Mouse (Mus musculus) stomach, postnatal 0 days (tissue): ENCODE data around the gene Ppp2r1b. TPM values are rescaled to one million over a fixed set of nuclear protein-coding genes. Genes with fewer than 3 reads are reported as not detected.

Experiments
- ATAC-seq: fragments of 200-750 bp; cut with Nextera tagmentation; 2 replicates; pipeline ENCODE4 v1.8.0; 2017; ENCODE audit not compliant: low FRiP score, low TSS enrichment
- DNase-seq: peaks from one replicate; pipeline ENCODE4 v3.0.0-alpha.2; 2016; ENCODE audit warnings: low spot score
- H3K27ac ChIP-seq: fragments of 300-500 bp; sonication (generic); replicated peaks from 2 replicates; pipeline ENCODE4 v1.5.1; 2014; ENCODE audit warnings: mild to moderate bottlenecking, control low read depth
- H3K27me3 ChIP-seq: fragments of 300-500 bp; sonication (generic); 2 replicates; pipeline ENCODE4 v1.6.1; 2014; ENCODE audit warnings: low read length; ENCODE audit not compliant: control insufficient read depth, insufficient read depth
- H3K36me3 ChIP-seq: fragments of 300-500 bp; sonication (generic); 2 replicates; pipeline ENCODE4 v1.6.1; 2014; ENCODE audit warnings: low read length, mixed read lengths; ENCODE audit not compliant: control insufficient read depth, insufficient read depth
- H3K4me1 ChIP-seq: fragments of 300-500 bp; sonication (generic); replicated peaks from 2 replicates; pipeline ENCODE4 v1.6.1; 2014; ENCODE audit warnings: antibody characterized with exemption; ENCODE audit not compliant: control insufficient read depth, insufficient read depth
- H3K4me2 ChIP-seq: fragments of 300-500 bp; sonication (generic); replicated peaks from 2 replicates; pipeline ENCODE4 v1.6.1; 2014; ENCODE audit warnings: low read depth, mild to moderate bottlenecking, control low read depth, moderate library complexity
- H3K4me3 ChIP-seq: fragments of 300-500 bp; sonication (generic); 2 replicates; pipeline ENCODE4 v1.5.1; 2014; ENCODE audit warnings: low read depth, low read length, control low read depth
- H3K9ac ChIP-seq: fragments of 300-500 bp; sonication (generic); 2 replicates; pipeline ENCODE4 v1.6.1; 2014; ENCODE audit warnings: mild to moderate bottlenecking, low read length, control low read depth, mixed read lengths
- H3K9me3 ChIP-seq: fragments of 300-500 bp; sonication (generic); 2 replicates; pipeline ENCODE4 v1.6.1; 2016; ENCODE audit warnings: low read length; ENCODE audit not compliant: control insufficient read depth
- CTCF ChIP-seq: IDR thresholded peaks from 2 replicates; pipeline ENCODE4 v1.5.1; 2016; ENCODE audit warnings: antibody characterized with exemption, low read depth, mild to moderate bottlenecking, moderate library complexity
- EP300 ChIP-seq: optimal IDR thresholded peaks from 2 replicates; pipeline ENCODE3; 2016; ENCODE audit warnings: antibody characterized with exemption
- WGBS: fragments of 180-500 bp; shearing (Covaris S2); extraction: QIAGEN DNeasy Blood & Tissue Kit; methylation state at CpG from one replicate; pipeline ENCODE4 v1.1.7; 2014; 5-methylcytosine and 5-hydroxymethylcytosine counted together
- polyA plus RNA-seq: library from polyadenylated mRNA; unstranded; fragments of >200 nt; fragmentation: Nextera tagmentation; extraction: Ambion mirVana; gene quantifications from 2 replicates; pipeline ENCODE4 v1.2.1, GENCODE M21; 2015

The Ppp2r1b gene
- polyA plus RNA-seq, 1 experiment from 2014 or later, result 32.6 TPM

- no peaks in the 10 kb centered on the region for H3K9me3 ChIP-seq
- TF ChIP-seq EP300, result no peak
- TF ChIP-seq CTCF, result no peak
- peaks cover 27% of the 10 kb centered on the region for H3K36me3 ChIP-seq
- H3K4me3 ChIP-seq, result no peak overlapping the region
- H3K4me1 ChIP-seq, result no peaks in the 10 kb centered on the region; the same call in 1 of the 2 replicates
- no peak overlapping the region for H3K9ac ChIP-seq
- 68% methylated on average over 5 of the region's 5 CpGs for WGBS
- H3K27me3 ChIP-seq, result no peaks in the 10 kb centered on the region
- H3K27ac ChIP-seq, result no peak overlapping the region
- DNase-seq, result no peak
- ATAC-seq, result no peak
- no peak overlapping the region for H3K4me2 ChIP-seq
These were observed 19.8 kb downstream of the Ppp2r1b start for GRCm38 (mm10) chr9:50864877-50865276.

GRCm38 (mm10) chr9:50865803-50866202 is 20.7 kb downstream of the Ppp2r1b start:
- no peak for DNase-seq
- Histone ChIP-seq H3K4me1 (no peaks in the 10 kb centered on the region; the same call in 1 of the 2 replicates), H3K4me3 (no peak overlapping the region), H3K27ac (no peak overlapping the region), H3K4me2 (no peak overlapping the region), H3K36me3 (peaks cover 33% of the 10 kb centered on the region), H3K9me3 (no peaks in the 10 kb centered on the region), H3K9ac (no peak overlapping the region), H3K27me3 (no peaks in the 10 kb centered on the region)
- 78% methylated on average over 8 of the region's 8 CpGs for WGBS
- TF ChIP-seq EP300, result no peak
- TF ChIP-seq CTCF, result no peak
- no peak for ATAC-seq

GRCm38 (mm10) chr9:50867015-50867414 is 21.9 kb downstream of the Ppp2r1b start:
- WGBS, result 81% methylated on average over 6 of the region's 6 CpGs
- peaks cover 26% of the 10 kb centered on the region for H3K36me3 ChIP-seq
- H3K9ac ChIP-seq, result no peak overlapping the region
- H3K4me3 ChIP-seq, result no peak overlapping the region
- no peaks in the 10 kb centered on the region for H3K9me3 ChIP-seq
- no peak overlapping the region for H3K4me2 ChIP-seq
- H3K27ac ChIP-seq, result no peak overlapping the region
- no peaks in the 10 kb centered on the region; the same call in 1 of the 2 replicates for H3K4me1 ChIP-seq
- no peaks in the 10 kb centered on the region for H3K27me3 ChIP-seq
- DNase-seq (no peak), ATAC-seq (no peak)
- TF ChIP-seq CTCF (no peak), EP300 (no peak)

- H3K27me3 ChIP-seq, result no peaks in the 10 kb centered on the region
- ATAC-seq (no peak), DNase-seq (no peak)
- H3K27ac ChIP-seq, result no peak overlapping the region
- no peak for TF ChIP-seq CTCF
- TF ChIP-seq EP300, result no peak
- no peak overlapping the region for H3K9ac ChIP-seq
- no peaks in the 10 kb centered on the region; the same call in 1 of the 2 replicates for H3K4me1 ChIP-seq
- H3K36me3 ChIP-seq, result peaks cover 26% of the 10 kb centered on the region
- no peak overlapping the region for H3K4me3 ChIP-seq
- WGBS, result 92% methylated on average over 2 of the region's 2 CpGs
- no peak overlapping the region for H3K4me2 ChIP-seq
- H3K9me3 ChIP-seq, result no peaks in the 10 kb centered on the region
These were observed 23.1 kb downstream of the Ppp2r1b start for GRCm38 (mm10) chr9:50868182-50868581.

- Histone ChIP-seq H3K27me3 (no peaks in the 10 kb centered on the region), H3K9me3 (no peaks in the 10 kb centered on the region), H3K9ac (no peak overlapping the region), H3K4me1 (no peaks in the 10 kb centered on the region), H3K27ac (no peak overlapping the region), H3K4me2 (no peak overlapping the region), H3K4me3 (no peak overlapping the region), H3K36me3 (peaks cover 30% of the 10 kb centered on the region)
- no peak for TF ChIP-seq EP300
- TF ChIP-seq CTCF, result no peak
- 79% methylated on average over 9 of the region's 9 CpGs for WGBS
- DNase-seq (no peak), ATAC-seq (no peak)
These were observed 28.1 kb downstream of the Ppp2r1b start for GRCm38 (mm10) chr9:50873210-50873609.

GRCm38 (mm10) chr9:50874031-50874430 is 28.9 kb downstream of the Ppp2r1b start:
- TF ChIP-seq EP300 (no peak), CTCF (no peak)
- H3K4me1 ChIP-seq, result no peaks in the 10 kb centered on the region
- no peak overlapping the region for H3K4me2 ChIP-seq
- 77% methylated on average over 6 of the region's 6 CpGs for WGBS
- DNase-seq, result no peak
- no peaks in the 10 kb centered on the region for H3K9me3 ChIP-seq
- H3K4me3 ChIP-seq, result no peak overlapping the region
- no peaks in the 10 kb centered on the region for H3K27me3 ChIP-seq
- 0 out of 2 replicates have a peak overlapping the region, but pooled peaks have one; percentile 18 for H3K27ac ChIP-seq
- H3K36me3 ChIP-seq, result peaks cover 30% of the 10 kb centered on the region
- no peak overlapping the region for H3K9ac ChIP-seq
- ATAC-seq, result no peak
